Mouse (Mus musculus) C2C12 (cell line): ENCODE measurements at regions not wholly inside any gene's neighbourhood (a gene's known extent, or its start where the extent isn't known, plus 50 kb on each side); places are given as distances from the start of the nearest gene placed in this dataset.

ENCODE experiments used
- CTCF ChIP-seq: IDR thresholded peaks from one replicate; pipeline ENCODE4 v1.5.1; 2011; ENCODE audit not compliant: control insufficient read depth, insufficient read depth, insufficient read length
- MYOG ChIP-seq: IDR thresholded peaks from one replicate; pipeline ENCODE4 v1.6.1; 2011; ENCODE audit not compliant: control insufficient read depth, insufficient read length; ENCODE audit errors: extremely low read depth

DNA sequence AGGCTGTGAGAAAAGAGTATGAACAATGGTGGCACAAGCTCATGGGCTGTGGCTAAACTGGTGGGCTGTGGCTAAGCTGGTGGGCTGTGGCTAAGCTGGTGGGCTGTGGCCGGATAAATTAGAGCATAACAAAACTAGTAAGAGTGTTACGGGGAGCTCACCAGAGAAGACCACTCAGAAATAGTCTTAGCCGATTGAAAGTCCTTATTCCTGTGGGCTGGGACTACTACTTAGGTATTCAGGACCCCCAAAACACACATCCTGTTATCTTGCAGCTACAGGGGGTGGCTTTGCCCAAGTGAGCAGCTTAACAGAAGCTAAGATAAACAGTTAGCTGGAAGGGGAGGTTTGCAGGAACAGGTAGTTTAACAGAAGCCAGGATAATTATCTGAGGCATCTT lies 65.4 kb upstream of the Rapgef5 start:
- no peak for TF ChIP-seq CTCF
- no peak for TF ChIP-seq MYOG
